Mouse (Mus musculus): Measurements from ENCODE around the gene Rbpjl. TPM values are rescaled to one million over a fixed set of nuclear protein-coding genes. Genes with fewer than 3 reads are reported as not detected.
A peak's percentile ranks its signal among the peaks of the same experiment; 100 is the strongest.

The Rbpjl gene
- polyA plus RNA-seq, 1 experiment from 2014 or later, result not detected

DNA sequence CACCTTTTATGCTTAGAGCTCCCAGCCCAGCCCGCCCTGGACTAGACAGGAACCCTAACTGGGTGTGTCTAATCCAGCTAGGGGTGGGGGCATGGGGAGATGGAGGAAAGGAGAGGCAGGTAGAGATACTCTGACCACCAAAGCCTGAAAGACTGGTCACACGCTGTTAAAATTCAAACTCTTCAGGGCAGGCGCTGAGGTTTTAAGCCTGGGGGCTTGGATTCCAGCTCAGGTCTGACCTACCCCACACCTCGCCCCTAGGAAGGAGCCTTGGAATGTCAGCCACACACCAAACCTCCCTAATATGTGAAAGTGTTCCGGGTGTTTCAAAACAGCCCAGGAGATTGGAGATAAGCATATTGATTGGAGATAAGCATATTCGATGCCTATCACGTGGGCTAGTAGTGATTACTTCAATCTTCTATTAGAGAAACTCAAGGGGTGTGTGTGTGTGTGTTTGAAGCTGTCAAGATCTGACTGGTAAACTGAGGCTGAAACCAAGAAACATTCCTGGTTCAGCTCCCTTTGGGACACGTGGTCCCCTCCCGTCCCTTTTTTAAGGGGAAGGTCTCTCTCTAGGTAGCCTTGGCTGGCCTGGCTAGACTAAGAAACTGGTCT lies 30.4 kb downstream of the Rbpjl start:
- WGBS, result 71% methylated on average over 9 of the region's 9 CpGs
- H3K36me3 ChIP-seq (replicated peaks), result peaks cover 7% of the 10 kb centered on the region
- H3K4me1 ChIP-seq, result peaks cover 93% of the 10 kb centered on the region
- no peak for DNase-seq (ENCODE audit: low spot score)
- no peak overlapping the region for H3K4me3 ChIP-seq
- H3K9me3 ChIP-seq, result no peaks in the 10 kb centered on the region
- H3K27me3 ChIP-seq (replicated peaks; ENCODE audit: low read depth, poor library complexity, severe bottlenecking), result peaks cover 44% of the 10 kb centered on the region
- peak overlapping the region; percentile 78 for H3K27ac ChIP-seq (replicated peaks)

DNA sequence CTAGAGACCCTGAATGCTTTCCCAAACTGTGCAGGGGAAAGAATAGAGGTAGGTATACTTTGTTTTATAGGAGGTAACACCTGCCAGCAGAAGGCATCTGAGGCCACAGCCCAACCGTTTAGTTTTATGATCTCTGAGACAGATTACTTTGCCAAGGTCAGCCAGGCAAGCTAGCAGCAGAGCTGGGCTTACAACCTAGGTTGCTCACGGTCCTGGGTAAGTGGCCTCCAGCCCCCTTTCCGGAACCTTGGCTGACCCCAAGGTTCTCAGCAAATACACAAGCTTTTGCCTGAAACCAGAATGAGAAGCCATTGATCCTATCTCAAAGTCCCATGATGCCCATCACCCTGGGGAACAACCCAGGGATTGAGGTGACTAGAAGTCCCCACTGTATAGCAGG lies 31.7 kb downstream of the Rbpjl start:
- Histone ChIP-seq H3K27ac (replicated peaks) (0 out of 2 replicates have a peak overlapping the region, but pooled peaks have one; percentile 57), H3K27me3 (replicated peaks; ENCODE audit: low read depth, poor library complexity, severe bottlenecking) (peaks cover 32% of the 10 kb centered on the region), H3K4me1 (peaks cover 85% of the 10 kb centered on the region), H3K36me3 (replicated peaks) (no peaks in the 10 kb centered on the region), H3K9me3 (no peaks in the 10 kb centered on the region), H3K4me3 (no peak overlapping the region)
- WGBS, result 84% methylated on average over 3 of the region's 3 CpGs
- DNase-seq (ENCODE audit: low spot score), result no peak

DNA sequence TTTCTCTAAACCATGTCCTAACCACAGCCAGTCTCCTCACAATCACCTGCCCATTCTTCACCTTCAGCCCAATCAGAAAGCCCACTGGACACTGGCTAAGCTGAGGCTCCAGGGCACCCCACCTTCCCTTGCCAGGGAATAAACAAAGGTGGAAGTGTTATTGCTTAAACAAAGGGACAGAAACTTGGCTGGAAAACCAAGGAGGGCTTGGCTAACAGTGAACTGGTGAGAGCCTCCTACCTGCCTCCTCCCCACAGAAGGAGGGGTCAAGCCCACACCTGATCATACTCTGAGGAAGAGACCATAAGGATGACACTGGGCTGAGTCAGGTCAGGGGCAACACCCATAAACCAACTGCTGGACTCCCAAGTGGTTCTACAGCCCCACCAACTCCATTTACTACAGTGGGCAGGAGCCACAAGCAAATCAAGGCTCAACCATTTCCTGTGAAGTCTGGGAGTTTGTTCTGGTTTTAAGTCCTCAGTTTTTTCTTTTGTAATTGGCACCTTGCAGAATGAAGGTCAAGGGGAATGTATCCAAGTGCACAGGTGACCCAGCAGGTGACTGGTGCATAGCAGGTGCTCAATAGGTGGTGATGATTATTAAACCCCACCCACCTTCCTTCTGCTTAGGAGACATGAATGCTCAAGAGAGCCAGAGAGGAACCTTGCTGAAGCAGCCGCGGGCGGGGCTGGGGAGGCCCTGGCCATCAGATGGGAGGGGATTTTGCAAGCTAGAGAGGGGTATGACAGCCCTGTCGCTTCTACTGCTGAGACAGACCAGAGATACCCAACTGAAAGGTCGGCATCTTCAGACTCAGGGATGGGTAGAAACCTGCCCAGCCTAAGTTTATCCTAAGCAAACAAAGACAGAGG lies 32.5 kb downstream of the Rbpjl start:
- H3K9me3 ChIP-seq, result no peaks in the 10 kb centered on the region
- H3K36me3 ChIP-seq (replicated peaks), result no peaks in the 10 kb centered on the region
- DNase-seq (ENCODE audit: low spot score), result no peak
- H3K27me3 ChIP-seq (replicated peaks; ENCODE audit: low read depth, poor library complexity, severe bottlenecking), result peaks cover 28% of the 10 kb centered on the region
- 0 out of 2 replicates have a peak overlapping the region, but pooled peaks have one; percentile 29 for H3K4me3 ChIP-seq
- 34% methylated on average over 5 of the region's 5 CpGs for WGBS
- peak overlapping the region; percentile 73 for H3K27ac ChIP-seq (replicated peaks)
- H3K4me1 ChIP-seq, result peaks cover 85% of the 10 kb centered on the region

DNA sequence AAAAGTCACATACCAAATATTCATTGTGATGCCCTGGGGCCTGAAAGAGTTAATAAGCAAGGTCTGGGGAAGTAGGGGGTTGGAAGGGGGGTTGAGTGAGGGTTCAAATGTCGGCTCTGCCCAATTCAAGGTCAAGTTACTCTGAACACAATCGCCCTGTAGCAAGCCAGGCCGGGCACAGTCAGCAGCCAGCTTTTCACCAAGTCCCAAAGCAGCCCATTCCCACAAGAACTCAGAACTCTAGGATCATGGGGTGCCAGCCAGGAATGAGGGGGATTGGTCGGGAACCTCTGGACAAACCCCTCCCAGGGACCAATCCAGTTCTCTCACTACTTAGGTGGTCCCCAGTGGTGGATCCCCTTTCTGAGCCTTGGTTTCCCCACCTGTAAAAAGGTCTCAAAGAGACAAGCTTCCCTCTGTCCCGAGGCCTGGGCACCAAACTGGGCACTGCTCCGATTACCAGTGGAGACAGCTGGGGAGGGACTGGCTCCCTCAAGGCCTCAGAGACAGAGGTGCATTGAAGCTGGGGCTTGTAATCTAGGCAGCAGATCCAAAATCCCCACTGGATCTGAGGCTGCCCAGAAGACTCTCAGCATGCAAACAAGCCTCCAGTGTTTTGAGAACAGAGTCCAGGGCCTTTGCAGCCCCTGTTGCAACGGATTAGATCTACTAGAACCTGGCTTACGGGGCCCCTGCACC lies 33.4 kb downstream of the Rbpjl start:
- peak overlapping the region; percentile 29 for H3K4me3 ChIP-seq
- H3K4me1 ChIP-seq, result peaks cover 85% of the 10 kb centered on the region

DNA sequence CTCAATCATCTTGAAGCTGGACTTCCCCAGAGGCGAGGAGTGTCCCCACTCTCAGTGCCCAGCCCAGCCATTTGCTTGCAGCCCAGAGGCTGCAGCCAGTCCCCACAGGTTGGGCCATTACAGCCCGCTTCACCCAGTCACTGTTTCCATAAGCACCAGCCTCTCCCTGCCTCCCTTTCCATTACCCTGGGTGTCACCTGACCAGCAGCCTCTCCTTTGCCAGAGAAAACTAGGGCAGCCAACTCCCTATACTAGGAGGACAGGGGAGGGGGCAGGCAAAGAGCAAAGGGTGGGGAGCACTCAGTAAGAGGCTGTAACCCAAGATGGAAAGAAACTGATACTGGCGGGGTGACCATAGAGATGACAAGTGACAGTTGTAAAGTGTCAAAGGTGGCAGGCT lies 34.0 kb downstream of the Rbpjl start:
- DNase-seq (ENCODE audit: low spot score), result no peak
- Histone ChIP-seq H3K36me3 (replicated peaks) (no peaks in the 10 kb centered on the region), H3K4me3 (peak overlapping the region; percentile 29; the same call in 1 of the 2 replicates), H3K4me1 (peaks cover 85% of the 10 kb centered on the region), H3K27ac (replicated peaks) (peak overlapping the region; percentile 73), H3K27me3 (replicated peaks; ENCODE audit: low read depth, poor library complexity, severe bottlenecking) (peaks cover 34% of the 10 kb centered on the region), H3K9me3 (no peaks in the 10 kb centered on the region)
- WGBS, result 32% methylated on average over 3 of the region's 3 CpGs

More for the DNA sequence above, 33.4 kb downstream of the Rbpjl start:
- Histone ChIP-seq H3K9me3 (no peaks in the 10 kb centered on the region), H3K27me3 (replicated peaks; ENCODE audit: low read depth, poor library complexity, severe bottlenecking) (peaks cover 29% of the 10 kb centered on the region), H3K36me3 (replicated peaks) (no peaks in the 10 kb centered on the region), H3K27ac (replicated peaks) (peak overlapping the region; percentile 73)
- peak; percentile 52 for DNase-seq (ENCODE audit: low spot score)
- WGBS, result 14% methylated on average over 8 of the region's 8 CpGs

DNA sequence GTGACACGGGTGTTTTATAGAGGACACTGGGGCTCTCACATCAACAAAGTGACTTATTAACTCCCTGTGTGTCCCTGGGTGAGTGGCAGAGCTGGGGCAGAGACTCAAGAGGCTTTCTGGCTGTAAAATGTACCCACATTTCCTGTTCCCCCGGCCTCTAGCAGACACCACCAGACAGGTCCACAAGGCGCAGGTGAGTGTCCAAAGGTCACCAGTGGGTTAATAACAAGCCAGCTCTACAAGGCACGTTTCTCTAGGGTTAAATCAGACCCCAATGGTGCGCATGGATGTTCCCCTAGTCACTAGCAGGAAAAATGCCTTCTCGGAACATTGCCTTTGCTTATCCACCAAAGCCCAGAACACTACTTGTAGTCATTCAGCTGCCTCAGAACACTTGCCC lies 34.8 kb downstream of the Rbpjl start:
- Histone ChIP-seq H3K27me3 (replicated peaks; ENCODE audit: low read depth, poor library complexity, severe bottlenecking) (peaks cover 38% of the 10 kb centered on the region), H3K4me1 (peaks cover 85% of the 10 kb centered on the region), H3K27ac (replicated peaks) (no peak overlapping the region), H3K36me3 (replicated peaks) (no peaks in the 10 kb centered on the region), H3K9me3 (no peaks in the 10 kb centered on the region), H3K4me3 (no peak overlapping the region)
- 73% methylated on average over 6 of the region's 6 CpGs for WGBS
- DNase-seq (ENCODE audit: low spot score), result no peak

- peaks cover 85% of the 10 kb centered on the region for H3K4me1 ChIP-seq
- no peak overlapping the region for H3K4me3 ChIP-seq
- no peak overlapping the region for H3K27ac ChIP-seq (replicated peaks)
- peaks cover 33% of the 10 kb centered on the region for H3K27me3 ChIP-seq (replicated peaks; ENCODE audit: low read depth, poor library complexity, severe bottlenecking)
- DNase-seq (ENCODE audit: low spot score), result no peak
- 69% methylated on average over 8 of the region's 8 CpGs for WGBS
- H3K36me3 ChIP-seq (replicated peaks), result no peaks in the 10 kb centered on the region
- H3K9me3 ChIP-seq, result no peaks in the 10 kb centered on the region
Observed at GRCm38 (mm10) chr2:164438257-164438656, 35.3 kb downstream of the Rbpjl start.

GRCm38 (mm10) chr2:164439001-164439421 lies 36.1 kb downstream of the Rbpjl start:
- Histone ChIP-seq H3K36me3 (replicated peaks) (no peaks in the 10 kb centered on the region), H3K27me3 (replicated peaks; ENCODE audit: low read depth, poor library complexity, severe bottlenecking) (peaks cover 36% of the 10 kb centered on the region), H3K4me1 (peaks cover 86% of the 10 kb centered on the region), H3K4me3 (no peak overlapping the region), H3K9me3 (no peaks in the 10 kb centered on the region), H3K27ac (replicated peaks) (no peak overlapping the region)
- DNase-seq (ENCODE audit: low spot score), result no peak
- 64% methylated on average over 3 of the region's 3 CpGs for whole genome bisulfite sequencing

GRCm38 (mm10) chr2:164440314-164440713 lies 37.4 kb downstream of the Rbpjl start:
- 70% methylated on average over 5 of the region's 5 CpGs for WGBS
- Histone ChIP-seq H3K9me3 (no peaks in the 10 kb centered on the region), H3K4me1 (peaks cover 73% of the 10 kb centered on the region), H3K27me3 (replicated peaks; ENCODE audit: low read depth, poor library complexity, severe bottlenecking) (peaks cover 34% of the 10 kb centered on the region), H3K36me3 (replicated peaks) (no peaks in the 10 kb centered on the region), H3K4me3 (no peak overlapping the region), H3K27ac (replicated peaks) (no peak overlapping the region)
- no peak for DNase-seq (ENCODE audit: low spot score)

DNA sequence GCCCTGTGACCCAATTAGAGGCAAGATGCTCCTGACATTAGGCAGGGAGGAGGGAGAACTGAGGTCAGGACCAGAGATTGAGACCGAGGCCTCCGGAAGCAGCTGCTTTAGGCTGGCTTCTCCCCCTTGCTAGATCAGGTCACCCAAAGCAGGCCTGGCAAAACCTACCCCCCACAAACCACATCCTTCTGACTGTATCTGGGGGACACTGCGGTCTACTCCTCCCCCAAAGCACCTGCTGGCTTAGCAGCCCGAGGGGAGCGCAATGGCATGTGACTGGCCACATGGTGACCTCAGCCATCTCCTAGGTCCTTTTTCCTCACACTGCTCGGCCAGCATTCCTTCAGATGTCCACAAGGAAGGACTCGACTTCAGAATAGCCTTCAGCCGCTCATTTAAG lies 38.2 kb downstream of the Rbpjl start:
- peak overlapping the region; percentile 75 for H3K4me3 ChIP-seq
- peaks cover 64% of the 10 kb centered on the region for H3K4me1 ChIP-seq
- H3K9me3 ChIP-seq, result no peaks in the 10 kb centered on the region
- H3K27ac ChIP-seq (replicated peaks), result no peak overlapping the region
- no peak for DNase-seq (ENCODE audit: low spot score)
- H3K27me3 ChIP-seq (replicated peaks; ENCODE audit: low read depth, poor library complexity, severe bottlenecking), result peaks cover 34% of the 10 kb centered on the region
- no peaks in the 10 kb centered on the region for H3K36me3 ChIP-seq (replicated peaks)
- WGBS, result 25% methylated on average over 8 of the region's 8 CpGs

- Histone ChIP-seq H3K4me1 (peaks cover 58% of the 10 kb centered on the region), H3K4me3 (peak overlapping the region; percentile 75), H3K27me3 (replicated peaks; ENCODE audit: low read depth, poor library complexity, severe bottlenecking) (peaks cover 34% of the 10 kb centered on the region), H3K9me3 (no peaks in the 10 kb centered on the region), H3K36me3 (replicated peaks) (no peaks in the 10 kb centered on the region), H3K27ac (replicated peaks) (no peak overlapping the region)
- DNase-seq (ENCODE audit: low spot score), result no peak
- WGBS, result 28% methylated on average over 7 of the region's 7 CpGs
Observed at GRCm38 (mm10) chr2:164441731-164442130, 38.8 kb downstream of the Rbpjl start.

DNA sequence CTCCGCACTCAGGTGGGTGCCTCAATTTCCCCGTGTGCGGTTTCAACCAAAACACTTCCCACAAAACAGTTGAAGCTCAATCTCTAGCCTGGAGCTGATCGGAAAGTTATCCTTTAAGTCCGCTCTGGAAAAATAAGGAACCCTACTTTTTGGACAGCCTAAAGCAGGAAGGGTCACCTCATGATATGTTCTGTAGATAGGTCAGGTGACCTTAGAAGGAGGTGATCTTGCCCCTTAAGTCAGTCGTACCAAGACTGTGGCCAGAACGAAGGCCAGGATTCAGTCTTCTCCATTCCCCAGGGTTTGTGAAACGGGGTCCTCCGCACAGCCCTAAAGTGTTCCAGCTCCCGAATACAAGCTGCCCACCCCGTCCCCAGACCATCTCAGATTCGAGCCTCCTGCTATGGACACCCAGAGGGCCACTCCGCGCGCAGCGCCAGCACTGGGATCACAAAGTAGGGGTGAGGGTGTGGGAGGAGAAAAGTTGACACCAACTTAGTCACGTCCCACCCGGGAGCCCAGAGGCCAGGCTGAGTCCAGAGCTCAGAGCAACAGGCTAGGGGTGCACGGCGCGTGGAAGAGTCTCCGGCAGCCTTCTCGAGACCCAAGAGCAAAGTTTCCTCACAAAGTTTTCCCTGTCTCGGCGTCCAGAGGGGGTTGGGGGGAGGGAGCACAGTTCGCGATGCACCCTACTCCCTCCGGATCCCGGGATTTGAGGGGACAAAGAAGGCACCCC lies 39.5 kb downstream of the Rbpjl start:
- H3K27ac ChIP-seq (replicated peaks), result peak overlapping the region; percentile 84
- H3K27me3 ChIP-seq (replicated peaks; ENCODE audit: low read depth, poor library complexity, severe bottlenecking), result peaks cover 34% of the 10 kb centered on the region
- H3K4me1 ChIP-seq, result peaks cover 51% of the 10 kb centered on the region

More for the DNA sequence above, 39.5 kb downstream of the Rbpjl start:
- Histone ChIP-seq H3K4me3 (peak overlapping the region; percentile 75), H3K9me3 (no peaks in the 10 kb centered on the region), H3K36me3 (replicated peaks) (no peaks in the 10 kb centered on the region)
- 2% methylated on average over 29 of the region's 29 CpGs for WGBS
- peak; percentile 54 for DNase-seq (ENCODE audit: low spot score)
